Mouse (Mus musculus) stomach, postnatal 0 days (tissue): Measurements from ENCODE around the gene Htt. TPM values are rescaled to one million over a fixed set of nuclear protein-coding genes. Genes with fewer than 3 reads are reported as not detected.

Experiments used
- ATAC-seq: fragments of 200-750 bp; cut with Nextera tagmentation; 2 replicates; pipeline ENCODE4 v1.8.0; 2017; ENCODE audit not compliant: low FRiP score, low TSS enrichment
- DNase-seq: peaks from one replicate; pipeline ENCODE4 v3.0.0-alpha.2; 2016; ENCODE audit warnings: low spot score
- H3K27ac ChIP-seq: fragments of 300-500 bp; sonication (generic); replicated peaks from 2 replicates; pipeline ENCODE4 v1.5.1; 2014; ENCODE audit warnings: mild to moderate bottlenecking, control low read depth
- H3K27me3 ChIP-seq: fragments of 300-500 bp; sonication (generic); 2 replicates; pipeline ENCODE4 v1.6.1; 2014; ENCODE audit warnings: low read length; ENCODE audit not compliant: control insufficient read depth, insufficient read depth
- H3K36me3 ChIP-seq: fragments of 300-500 bp; sonication (generic); 2 replicates; pipeline ENCODE4 v1.6.1; 2014; ENCODE audit warnings: low read length, mixed read lengths; ENCODE audit not compliant: control insufficient read depth, insufficient read depth
- H3K4me1 ChIP-seq: fragments of 300-500 bp; sonication (generic); replicated peaks from 2 replicates; pipeline ENCODE4 v1.6.1; 2014; ENCODE audit warnings: antibody characterized with exemption; ENCODE audit not compliant: control insufficient read depth, insufficient read depth
- H3K4me2 ChIP-seq: fragments of 300-500 bp; sonication (generic); replicated peaks from 2 replicates; pipeline ENCODE4 v1.6.1; 2014; ENCODE audit warnings: low read depth, mild to moderate bottlenecking, control low read depth, moderate library complexity
- H3K4me3 ChIP-seq: fragments of 300-500 bp; sonication (generic); 2 replicates; pipeline ENCODE4 v1.5.1; 2014; ENCODE audit warnings: low read depth, low read length, control low read depth
- H3K9ac ChIP-seq: fragments of 300-500 bp; sonication (generic); 2 replicates; pipeline ENCODE4 v1.6.1; 2014; ENCODE audit warnings: mild to moderate bottlenecking, low read length, control low read depth, mixed read lengths
- H3K9me3 ChIP-seq: fragments of 300-500 bp; sonication (generic); 2 replicates; pipeline ENCODE4 v1.6.1; 2016; ENCODE audit warnings: low read length; ENCODE audit not compliant: control insufficient read depth
- CTCF ChIP-seq: IDR thresholded peaks from 2 replicates; pipeline ENCODE4 v1.5.1; 2016; ENCODE audit warnings: antibody characterized with exemption, low read depth, mild to moderate bottlenecking, moderate library complexity
- EP300 ChIP-seq: optimal IDR thresholded peaks from 2 replicates; pipeline ENCODE3; 2016; ENCODE audit warnings: antibody characterized with exemption
- whole genome bisulfite sequencing: fragments of 180-500 bp; shearing (Covaris S2); extraction: QIAGEN DNeasy Blood & Tissue Kit; methylation state at CpG from one replicate; pipeline ENCODE4 v1.1.7; 2014; 5-methylcytosine and 5-hydroxymethylcytosine counted together
- polyA plus RNA-seq: library from polyadenylated mRNA; unstranded; fragments of >200 nt; fragmentation: Nextera tagmentation; extraction: Ambion mirVana; gene quantifications from 2 replicates; pipeline ENCODE4 v1.2.1, GENCODE M21; 2015

Htt gene
- polyA plus RNA-seq, 1 experiment from 2014 or later: 3.5 TPM

DNA sequence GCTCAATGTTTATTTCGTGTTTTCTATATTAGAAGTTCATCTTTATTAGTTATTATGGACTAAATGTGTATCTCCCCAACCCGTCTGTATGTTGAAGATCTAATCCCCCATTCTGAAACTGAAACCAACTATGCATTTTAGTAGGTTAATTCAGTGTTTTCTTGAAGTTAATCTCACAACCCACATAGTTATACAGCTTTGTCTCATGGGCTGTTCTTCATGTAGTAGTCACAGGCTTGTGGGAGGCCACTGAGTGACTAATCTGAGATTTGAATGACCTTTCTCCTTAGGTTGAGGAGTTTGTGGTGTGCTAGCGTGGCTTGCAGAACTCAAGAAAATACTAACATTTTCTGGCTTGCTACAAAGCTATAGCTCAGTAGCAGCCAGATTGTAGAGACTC lies 23.5 kb downstream of the Htt start:
- no peaks in the 10 kb centered on the region for H3K27me3 ChIP-seq
- H3K9me3 ChIP-seq: no peaks in the 10 kb centered on the region
- no peak overlapping the region for H3K27ac ChIP-seq
- no peak overlapping the region for H3K4me2 ChIP-seq
- H3K36me3 ChIP-seq: no peaks in the 10 kb centered on the region; the same call in none of the 2 replicates
- H3K4me3 ChIP-seq: no peak overlapping the region
- no peak for DNase-seq
- H3K9ac ChIP-seq: no peak overlapping the region
- 87% methylated on average over 3 of the region's 3 CpGs for WGBS
- H3K4me1 ChIP-seq: no peaks in the 10 kb centered on the region
- no peak for ATAC-seq
- TF ChIP-seq EP300: no peak

DNA sequence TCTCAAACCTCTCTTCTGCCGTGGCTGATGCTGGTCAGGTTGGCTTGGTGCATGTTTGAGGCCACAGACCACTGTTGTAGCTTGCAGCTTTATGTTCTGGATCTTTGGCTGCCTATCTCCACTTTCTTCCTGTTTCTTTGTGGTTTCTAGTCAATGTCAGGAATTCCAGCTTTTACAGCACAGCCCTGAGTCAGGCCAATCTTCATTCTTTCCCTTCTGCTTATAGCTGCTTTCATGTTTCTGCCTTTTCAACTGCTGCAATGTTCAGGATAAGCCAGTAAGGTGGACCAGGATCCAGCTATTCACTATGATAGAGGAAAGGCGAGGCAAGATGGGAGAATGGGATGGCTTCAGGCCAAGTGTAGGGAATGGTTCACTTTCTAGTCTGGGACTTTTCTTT lies 29.6 kb downstream of the Htt start:
- Histone ChIP-seq H3K4me3 (no peak overlapping the region), H3K9ac (no peak overlapping the region), H3K36me3 (peaks cover 2% of the 10 kb centered on the region; the same call in 1 of the 2 replicates), H3K9me3 (no peaks in the 10 kb centered on the region), H3K4me2 (no peak overlapping the region), H3K27me3 (no peaks in the 10 kb centered on the region), H3K4me1 (no peaks in the 10 kb centered on the region), H3K27ac (no peak overlapping the region)
- WGBS: 77% methylated on average over 2 of the region's 2 CpGs
- ATAC-seq (no peak), DNase-seq (no peak)
- TF ChIP-seq EP300 (no peak), CTCF (no peak)

DNA sequence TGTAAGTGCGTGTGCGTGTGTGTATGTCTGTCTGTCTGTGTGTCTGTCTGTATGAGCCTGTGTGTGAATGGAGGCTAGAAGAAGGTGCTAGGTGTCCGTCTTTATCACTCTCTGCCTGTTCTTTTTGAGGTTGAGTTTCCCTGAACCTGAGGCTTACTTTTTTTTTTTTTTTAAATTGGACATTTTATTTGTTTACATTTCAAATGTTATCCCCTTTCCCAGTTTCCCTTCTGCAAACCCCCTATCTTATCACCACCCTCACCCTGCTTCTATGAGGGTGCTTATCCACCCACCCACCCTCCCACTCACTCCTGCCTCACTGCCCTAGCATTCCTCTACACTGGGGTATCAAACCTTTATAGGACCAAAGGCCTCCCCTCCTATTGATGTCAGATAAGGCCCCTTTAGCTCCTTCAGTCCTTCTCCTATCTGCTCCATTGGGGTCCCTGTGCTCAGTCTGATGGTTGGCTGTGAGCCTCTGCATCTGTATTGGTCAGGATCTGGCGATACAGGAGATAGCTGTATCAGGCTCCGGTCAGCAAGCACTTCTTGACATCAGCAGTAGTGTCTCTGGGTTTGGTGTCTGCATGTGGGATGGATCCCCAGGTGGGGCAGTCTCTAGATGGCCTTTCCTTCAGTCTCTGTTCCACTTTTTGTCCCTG lies 38.9 kb downstream of the Htt start:
- no peak overlapping the region for H3K4me3 ChIP-seq
- ATAC-seq: no peak
- DNase-seq: no peak
- H3K27ac ChIP-seq: no peak overlapping the region
- TF ChIP-seq EP300 (no peak), CTCF (no peak)
- no peak overlapping the region for H3K4me2 ChIP-seq
- H3K27me3 ChIP-seq: no peaks in the 10 kb centered on the region
- no peaks in the 10 kb centered on the region for H3K9me3 ChIP-seq
- no peak overlapping the region for H3K9ac ChIP-seq
- H3K4me1 ChIP-seq: no peaks in the 10 kb centered on the region
- peaks cover 18% of the 10 kb centered on the region for H3K36me3 ChIP-seq
- 94% methylated on average over 5 of the region's 5 CpGs for WGBS

DNA sequence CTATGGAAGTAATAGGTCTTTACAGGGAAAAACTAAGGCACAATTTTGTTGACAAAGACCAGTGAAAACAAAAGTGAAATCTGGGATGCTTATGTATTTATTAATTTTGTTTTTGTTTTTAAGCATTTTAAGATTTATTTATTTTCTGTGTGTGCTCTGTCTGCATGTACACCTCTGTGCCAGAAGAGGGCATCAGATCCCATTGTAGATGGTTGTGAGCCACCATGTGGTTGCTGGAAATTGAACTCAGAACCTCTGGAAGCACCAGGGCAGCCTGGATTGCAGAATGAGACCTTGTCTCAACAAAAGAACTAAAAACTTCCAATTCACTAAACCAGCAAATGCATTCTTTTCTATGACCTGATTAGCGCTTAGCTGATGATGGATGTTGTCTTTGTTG lies 44.5 kb downstream of the Htt start:
- Histone ChIP-seq H3K4me3 (no peak overlapping the region), H3K27ac (no peak overlapping the region), H3K36me3 (peaks cover 19% of the 10 kb centered on the region), H3K9me3 (no peaks in the 10 kb centered on the region), H3K27me3 (no peaks in the 10 kb centered on the region), H3K4me1 (no peaks in the 10 kb centered on the region), H3K9ac (no peak overlapping the region), H3K4me2 (no peak overlapping the region)
- WGBS: 100% methylated on average over 1 of the region's 1 CpGs
- no peak for DNase-seq
- TF ChIP-seq CTCF: peak; percentile 37
- no peak for TF ChIP-seq EP300
- ATAC-seq: no peak

DNA sequence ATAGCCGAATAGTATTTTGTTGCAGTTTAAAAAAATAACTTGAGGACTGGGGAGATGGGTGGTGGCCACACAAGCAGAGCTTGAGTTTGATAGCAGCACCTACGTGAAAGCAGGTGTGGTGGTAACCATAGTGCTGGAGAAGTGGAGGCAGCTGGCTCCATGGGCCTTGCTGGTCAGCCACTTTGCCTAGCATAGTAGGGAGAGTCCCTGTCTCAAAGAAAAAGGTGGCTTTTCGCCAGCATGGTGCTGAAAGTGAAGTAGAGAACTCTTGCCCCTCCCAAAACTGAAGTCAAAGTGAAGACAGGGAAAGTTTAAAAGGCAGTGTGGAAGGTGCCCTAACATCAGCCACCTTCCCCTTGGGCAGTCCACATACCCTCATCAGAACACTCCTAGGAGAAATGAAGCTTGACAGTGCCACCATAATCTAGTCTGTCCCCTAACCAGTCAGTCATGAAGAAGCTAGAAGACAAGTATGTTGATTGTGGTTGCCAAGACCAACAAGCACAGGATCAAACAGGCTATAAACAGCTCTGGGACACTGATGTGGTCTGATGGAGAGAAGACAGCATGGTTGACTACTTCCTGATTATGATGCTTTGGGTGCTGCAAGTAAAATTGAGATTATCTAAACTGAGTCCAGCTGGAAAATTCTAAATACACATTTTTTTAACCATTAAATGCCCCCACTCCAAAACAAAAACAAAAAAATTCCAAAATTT lies 61.0 kb downstream of the Htt start:
- no peak overlapping the region for H3K9ac ChIP-seq
- H3K27me3 ChIP-seq: no peaks in the 10 kb centered on the region
- WGBS: 91% methylated on average over 3 of the region's 3 CpGs
- no peaks in the 10 kb centered on the region for H3K9me3 ChIP-seq
- DNase-seq (no peak), ATAC-seq (no peak)
- no peak overlapping the region for H3K4me3 ChIP-seq
- no peaks in the 10 kb centered on the region; the same call in 1 of the 2 replicates for H3K36me3 ChIP-seq
- no peaks in the 10 kb centered on the region for H3K4me1 ChIP-seq
- TF ChIP-seq EP300 (no peak), CTCF (no peak)
- H3K4me2 ChIP-seq: no peak overlapping the region
- H3K27ac ChIP-seq: no peak overlapping the region

DNA sequence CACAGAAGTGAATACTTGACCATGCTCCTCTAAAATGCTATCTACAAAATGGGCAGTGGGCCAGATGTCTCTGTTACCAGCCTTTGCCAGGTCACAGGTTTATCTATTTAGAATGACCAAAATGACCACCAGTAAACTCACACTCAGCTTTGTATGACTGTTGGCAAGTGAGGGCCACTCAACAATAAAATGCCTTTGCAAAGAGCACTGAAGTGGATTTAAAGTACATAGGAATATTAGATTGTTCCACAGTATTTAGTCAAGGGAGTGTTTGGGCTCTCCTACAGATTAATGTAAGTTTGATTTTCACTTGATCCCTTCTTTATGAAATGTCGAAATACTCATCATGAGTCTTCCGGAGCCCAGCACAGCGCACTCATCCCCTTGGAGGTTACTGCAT lies 92.5 kb downstream of the Htt start:
- ATAC-seq (no peak), DNase-seq (no peak)
- 96% methylated on average over 3 of the region's 3 CpGs for WGBS

More for the DNA sequence above, 92.5 kb downstream of the Htt start:
- Histone ChIP-seq H3K9ac (no peak overlapping the region), H3K27me3 (no peaks in the 10 kb centered on the region), H3K4me1 (no peaks in the 10 kb centered on the region), H3K4me2 (no peak overlapping the region), H3K36me3 (peaks cover 9% of the 10 kb centered on the region; the same call in 1 of the 2 replicates), H3K4me3 (no peak overlapping the region), H3K9me3 (no peaks in the 10 kb centered on the region), H3K27ac (no peak overlapping the region)
- TF ChIP-seq EP300 (no peak), CTCF (no peak)
